Mouse (Mus musculus) forebrain, embryonic 16.5 days (tissue): ENCODE results near the gene Fam172a. TPM values are rescaled to one million over a fixed set of nuclear protein-coding genes. Genes with fewer than 3 reads are reported as not detected.

Source experiments
- ATAC-seq: fragments of 200-750 bp; cut with Nextera tagmentation; 2 replicates; pipeline ENCODE4 v1.8.0; 2017; ENCODE audit warnings: mild to moderate bottlenecking, moderate library complexity
- H3K27ac ChIP-seq: fragments of 300-500 bp; sonication (generic); 2 replicates; pipeline ENCODE4 v1.5.1; 2014; ENCODE audit warnings: low read length, control low read depth
- H3K27me3 ChIP-seq: fragments of 300-500 bp; sonication (generic); replicated peaks from 2 replicates; pipeline ENCODE4 v1.6.1; 2014; ENCODE audit warnings: low read length; ENCODE audit not compliant: control insufficient read depth, insufficient read depth
- H3K36me3 ChIP-seq: fragments of 300-500 bp; sonication (generic); 2 replicates; pipeline ENCODE4 v1.6.1; 2014; ENCODE audit not compliant: control insufficient read depth, insufficient read depth
- H3K4me1 ChIP-seq: fragments of 300-500 bp; sonication (generic); replicated peaks from 2 replicates; pipeline ENCODE4 v1.6.1; 2014; ENCODE audit warnings: low read length; ENCODE audit not compliant: control insufficient read depth, insufficient read depth
- H3K4me2 ChIP-seq: fragments of 300-500 bp; sonication (generic); 2 replicates; pipeline ENCODE4 v1.6.1; 2014; ENCODE audit warnings: mild to moderate bottlenecking, low read length, control low read depth
- H3K4me3 ChIP-seq: fragments of 300-500 bp; sonication (generic); replicated peaks from 2 replicates; pipeline ENCODE4 v1.5.1; 2014; ENCODE audit warnings: mild to moderate bottlenecking, low read length, control low read depth
- H3K9ac ChIP-seq: fragments of 300-500 bp; sonication (generic); replicated peaks from 2 replicates; pipeline ENCODE4 v1.6.1; 2014; ENCODE audit warnings: low read depth, low read length, control low read depth
- H3K9me3 ChIP-seq: fragments of 300-500 bp; sonication (generic); 2 replicates; pipeline ENCODE4 v1.6.1; 2016; ENCODE audit warnings: low read length; ENCODE audit not compliant: control insufficient read depth
- WGBS: fragments of 180-500 bp; shearing (Covaris S2); extraction: QIAGEN DNeasy Blood & Tissue Kit; methylation state at CpG from one replicate; pipeline ENCODE4 v1.1.7; 2014; 5-methylcytosine and 5-hydroxymethylcytosine counted together
- polyA plus RNA-seq: library from polyadenylated mRNA; unstranded; fragments of >200 nt; fragmentation: Nextera tagmentation; extraction: Ambion mirVana; gene quantifications from 2 replicates; pipeline ENCODE4 v1.2.1, GENCODE M21; 2015

Fam172a gene
- polyA plus RNA-seq, 1 experiment from 2014 or later, result 59.5 TPM

DNA sequence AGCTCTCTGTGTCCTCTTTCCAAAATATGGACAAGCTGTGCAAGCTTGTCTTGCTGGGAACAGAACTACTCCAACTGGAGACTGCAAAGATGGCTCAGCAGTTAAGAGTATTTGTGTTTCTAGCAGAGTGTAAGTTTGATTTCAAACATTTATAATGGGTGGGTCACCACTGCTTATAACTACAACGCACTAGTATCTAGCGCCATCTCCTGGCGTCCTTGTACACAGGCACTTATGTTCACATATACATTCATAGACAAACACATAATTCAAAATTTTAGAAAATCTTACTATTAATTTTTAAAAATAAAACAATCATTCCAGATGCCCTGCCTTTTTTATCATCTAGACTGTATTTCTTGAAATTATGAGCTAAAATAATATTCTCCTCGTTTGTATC, 147.0 kb downstream of the Fam172a start:
- no peaks in the 10 kb centered on the region for H3K9me3 ChIP-seq
- no peaks in the 10 kb centered on the region for H3K36me3 ChIP-seq
- no peak overlapping the region for H3K4me2 ChIP-seq
- no peaks in the 10 kb centered on the region for H3K27me3 ChIP-seq
- no peaks in the 10 kb centered on the region for H3K4me1 ChIP-seq
- H3K9ac ChIP-seq, result no peak overlapping the region
- no peak for ATAC-seq
- no peak overlapping the region for H3K4me3 ChIP-seq
- WGBS, result 87% methylated on average over 4 of the region's 4 CpGs
- H3K27ac ChIP-seq, result no peak overlapping the region

DNA sequence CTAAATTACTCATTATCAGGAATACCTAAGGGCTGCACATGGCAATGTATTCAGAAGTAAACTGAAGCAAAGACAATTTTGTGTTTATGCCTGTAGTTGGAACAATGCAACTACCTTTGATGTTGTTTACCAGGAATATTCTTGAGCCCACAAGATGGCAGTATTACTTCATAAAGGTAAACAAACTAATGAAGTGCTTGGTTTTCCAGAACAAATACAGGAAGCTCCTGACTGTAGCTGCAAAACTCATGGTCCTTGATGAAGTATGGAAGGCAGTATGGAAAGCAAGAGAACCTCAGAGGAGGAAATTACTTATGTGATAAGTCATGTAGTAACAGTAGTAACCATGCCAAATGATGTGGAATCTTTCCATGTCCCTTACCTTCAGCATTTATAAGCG, 163.0 kb downstream of the Fam172a start:
- no peak overlapping the region for H3K4me2 ChIP-seq
- no peaks in the 10 kb centered on the region for H3K36me3 ChIP-seq
- peak; percentile 47; the same call in 1 of the 2 replicates for ATAC-seq
- no peaks in the 10 kb centered on the region for H3K4me1 ChIP-seq
- H3K4me3 ChIP-seq, result no peak overlapping the region
- WGBS, result 94% methylated on average over 1 of the region's 1 CpGs
- no peak overlapping the region for H3K9ac ChIP-seq
- H3K27ac ChIP-seq, result no peak overlapping the region
- H3K9me3 ChIP-seq, result no peaks in the 10 kb centered on the region
- no peaks in the 10 kb centered on the region for H3K27me3 ChIP-seq

- no peak overlapping the region for H3K9ac ChIP-seq
- WGBS, result 30% methylated on average over 2 of the region's 2 CpGs
- no peaks in the 10 kb centered on the region for H3K4me1 ChIP-seq
- no peak for ATAC-seq
- no peak overlapping the region for H3K4me3 ChIP-seq
- H3K27me3 ChIP-seq, result no peaks in the 10 kb centered on the region
- H3K27ac ChIP-seq, result no peak overlapping the region
- H3K9me3 ChIP-seq, result no peaks in the 10 kb centered on the region
- no peak overlapping the region for H3K4me2 ChIP-seq
- no peaks in the 10 kb centered on the region for H3K36me3 ChIP-seq
These were observed 166.5 kb downstream of the Fam172a start for GRCm38 (mm10) chr13:77868314-77868713.

- H3K4me1 ChIP-seq, result peaks cover 4% of the 10 kb centered on the region; the same call in 1 of the 2 replicates
- no peak overlapping the region for H3K4me3 ChIP-seq
- H3K27ac ChIP-seq, result no peak overlapping the region; the same call in 1 of the 2 replicates
- no peaks in the 10 kb centered on the region for H3K27me3 ChIP-seq
- peak; percentile 38; the same call in 1 of the 2 replicates for ATAC-seq
- H3K36me3 ChIP-seq, result no peaks in the 10 kb centered on the region
- H3K4me2 ChIP-seq, result no peak overlapping the region
- H3K9ac ChIP-seq, result no peak overlapping the region
- H3K9me3 ChIP-seq, result no peaks in the 10 kb centered on the region
- 40% methylated on average over 4 of the region's 4 CpGs for WGBS
These were observed 176.3 kb downstream of the Fam172a start for GRCm38 (mm10) chr13:77878120-77878519.

GRCm38 (mm10) chr13:77878545-77878944, 176.7 kb downstream of the Fam172a start:
- no peaks in the 10 kb centered on the region for H3K27me3 ChIP-seq
- H3K4me1 ChIP-seq, result peaks cover 4% of the 10 kb centered on the region; the same call in 1 of the 2 replicates
- ATAC-seq, result no peak
- no peaks in the 10 kb centered on the region for H3K9me3 ChIP-seq
- H3K9ac ChIP-seq, result no peak overlapping the region
- H3K4me3 ChIP-seq, result no peak overlapping the region
- H3K36me3 ChIP-seq, result no peaks in the 10 kb centered on the region
- 54% methylated on average over 3 of the region's 3 CpGs for WGBS
- H3K4me2 ChIP-seq, result no peak overlapping the region
- H3K27ac ChIP-seq, result no peak overlapping the region; the same call in 1 of the 2 replicates

DNA sequence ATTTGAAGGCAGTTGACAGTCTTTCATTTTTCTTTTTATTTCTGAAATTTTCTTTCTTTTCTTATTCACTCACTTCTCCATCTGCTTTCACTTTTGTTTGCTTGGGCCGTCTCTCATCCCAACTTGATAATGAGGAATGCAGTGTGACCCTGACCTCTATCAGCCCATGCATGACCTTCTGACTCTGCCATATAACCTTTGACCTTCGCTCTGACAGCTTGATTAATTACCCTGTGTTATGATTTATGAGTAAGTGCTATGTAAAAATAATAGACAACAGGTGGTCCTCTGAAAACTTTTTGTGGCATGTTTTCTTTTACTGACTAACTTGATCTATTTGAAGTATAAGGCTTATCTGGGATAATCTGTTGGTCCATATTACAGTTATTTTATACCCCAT, 195.8 kb downstream of the Fam172a start:
- H3K9ac ChIP-seq, result no peak overlapping the region
- WGBS, result 58% methylated on average over 2 of the region's 2 CpGs

GRCm38 (mm10) chr13:77898066-77898796, 196.4 kb downstream of the Fam172a start:
- Histone ChIP-seq H3K36me3 (0 out of 2 replicates have a peak, but pooled peaks cover 2% of the 10 kb centered on the region), H3K27me3 (no peaks in the 10 kb centered on the region), H3K9ac (no peak overlapping the region), H3K4me2 (no peak overlapping the region), H3K4me1 (peaks cover 7% of the 10 kb centered on the region; the same call in 1 of the 2 replicates), H3K27ac (no peak overlapping the region), H3K4me3 (no peak overlapping the region), H3K9me3 (no peaks in the 10 kb centered on the region)
- ATAC-seq, result no peak
- 67% methylated on average over 6 of the region's 6 CpGs for WGBS

More for the DNA sequence above, 195.8 kb downstream of the Fam172a start:
- H3K27ac ChIP-seq, result no peak overlapping the region
- H3K4me2 ChIP-seq, result no peak overlapping the region
- peaks cover 10% of the 10 kb centered on the region for H3K4me1 ChIP-seq
- no peaks in the 10 kb centered on the region for H3K36me3 ChIP-seq
- H3K4me3 ChIP-seq, result no peak overlapping the region
- H3K9me3 ChIP-seq, result no peaks in the 10 kb centered on the region
- ATAC-seq, result no peak
- H3K27me3 ChIP-seq, result no peaks in the 10 kb centered on the region

- 80% methylated on average over 1 of the region's 1 CpGs for WGBS
- H3K9me3 ChIP-seq, result no peaks in the 10 kb centered on the region
- H3K4me1 ChIP-seq, result no peaks in the 10 kb centered on the region
- H3K27me3 ChIP-seq, result no peaks in the 10 kb centered on the region
- H3K27ac ChIP-seq, result no peak overlapping the region
- H3K4me2 ChIP-seq, result no peak overlapping the region
- H3K4me3 ChIP-seq, result no peak overlapping the region
- H3K9ac ChIP-seq, result no peak overlapping the region
- 0 out of 2 replicates have a peak, but pooled peaks cover 3% of the 10 kb centered on the region for H3K36me3 ChIP-seq
- ATAC-seq, result no peak
These were observed 197.9 kb downstream of the Fam172a start for GRCm38 (mm10) chr13:77899725-77900124.

GRCm38 (mm10) chr13:77900843-77901242, 199.0 kb downstream of the Fam172a start:
- Histone ChIP-seq H3K36me3 (0 out of 2 replicates have a peak, but pooled peaks cover 3% of the 10 kb centered on the region), H3K4me3 (no peak overlapping the region), H3K27ac (no peak overlapping the region), H3K9ac (no peak overlapping the region), H3K4me1 (no peaks in the 10 kb centered on the region), H3K4me2 (no peak overlapping the region), H3K27me3 (no peaks in the 10 kb centered on the region), H3K9me3 (no peaks in the 10 kb centered on the region)
- ATAC-seq, result no peak
